Mouse (Mus musculus) adrenal gland, adult 18-20 months (tissue): ENCODE measurements around the gene St6gal1. TPM values are rescaled to one million over a fixed set of nuclear protein-coding genes. Genes with fewer than 3 reads are reported as not detected.

Experiments used
- DNase-seq, 2 experiments: peaks; one replicate each; pipeline ENCODE4 v3.0.0; 2021 to 2022; ENCODE audit warnings: low spot score in 2 of 2
- total RNA-seq, 2 experiments: library from RNA; stranded (reverse); gene quantifications; 1 replicate in 1 of 2; 2 replicates in 1 of 2; pipeline ENCODE4 v1.2.3; 2021

The St6gal1 gene
- total RNA-seq, 2 experiments from 2014 or later, result 21.8 to 35.6 TPM

DNA sequence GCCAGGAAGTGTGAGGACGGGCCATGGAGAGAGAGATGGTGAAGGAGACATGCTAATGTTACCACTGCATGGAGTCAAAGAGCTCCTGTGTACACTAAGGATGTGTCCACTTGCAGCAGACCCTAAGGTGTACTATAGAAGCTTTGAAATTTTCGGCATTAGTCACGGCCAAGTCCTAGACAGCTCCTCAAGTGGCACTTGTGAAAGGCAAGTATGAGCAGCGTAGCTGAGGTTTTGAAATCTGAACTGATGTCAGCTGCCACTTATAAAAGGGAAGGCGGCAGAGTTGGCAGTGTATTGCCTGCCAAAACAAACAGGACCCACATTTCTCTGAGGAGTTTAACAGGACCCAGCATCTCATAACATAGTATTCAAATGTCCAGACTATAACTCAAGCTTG lies 71.2 kb downstream of the St6gal1 start:
- DNase-seq, result no peak

DNA sequence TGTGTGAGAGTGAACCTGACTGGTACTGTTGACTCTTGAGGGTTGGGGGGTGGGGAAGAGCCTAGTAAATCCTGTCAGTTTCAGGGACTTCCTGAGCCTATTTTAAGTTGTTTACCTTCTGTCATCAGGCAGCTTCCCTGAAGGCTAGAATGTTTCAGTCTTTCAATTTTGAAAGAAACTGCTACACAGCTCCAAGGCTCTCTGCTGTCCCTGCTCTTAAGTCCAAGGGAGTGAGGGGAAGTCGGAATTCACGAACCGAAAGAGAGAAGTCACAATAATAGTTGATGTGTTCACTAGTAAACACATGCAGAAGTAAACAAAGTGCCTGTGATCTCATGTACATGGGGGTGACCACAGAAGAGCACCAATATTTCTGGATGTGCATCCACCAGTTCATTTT lies 72.2 kb downstream of the St6gal1 start:
- no peak for DNase-seq

DNA sequence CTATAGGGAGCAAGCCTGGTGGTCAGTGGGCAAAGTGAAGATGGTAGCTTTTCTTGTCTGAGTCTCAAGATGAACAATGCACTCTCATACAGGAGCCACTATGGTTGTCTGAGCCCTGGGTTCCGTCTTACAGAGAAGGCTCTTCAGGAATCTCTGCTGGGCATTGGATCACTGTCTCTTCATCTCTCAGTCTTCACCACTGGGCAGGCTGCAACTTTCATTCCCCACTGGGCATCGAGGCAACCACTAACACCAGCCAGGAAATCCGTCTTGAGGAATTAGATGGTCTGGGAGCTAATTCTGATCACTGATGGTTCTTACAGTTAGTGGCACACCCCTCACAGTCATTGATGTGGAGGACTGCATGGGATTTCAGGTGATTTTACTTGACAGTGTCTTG lies 73.9 kb downstream of the St6gal1 start:
- no peak for DNase-seq

DNA sequence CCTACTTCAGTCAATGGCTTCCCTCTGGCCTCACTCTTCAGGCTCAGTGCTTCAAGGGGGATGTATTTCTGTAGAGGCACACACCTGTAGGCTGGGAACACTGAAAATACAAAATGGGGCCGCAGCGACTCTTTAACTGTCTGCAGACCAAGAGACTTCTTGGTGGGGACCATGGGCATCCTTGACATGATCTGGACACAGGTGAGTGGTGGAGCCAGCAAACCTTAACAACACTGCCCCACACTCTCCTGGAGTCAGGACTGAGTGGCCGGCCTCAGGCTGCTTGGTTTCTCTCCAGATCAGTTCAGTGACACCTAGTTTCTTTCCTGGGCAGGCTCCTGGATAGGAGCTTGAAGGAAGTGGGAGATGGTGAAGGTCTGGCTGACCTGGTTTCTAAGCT lies 74.4 kb downstream of the St6gal1 start:
- no peak for DNase-seq

DNA sequence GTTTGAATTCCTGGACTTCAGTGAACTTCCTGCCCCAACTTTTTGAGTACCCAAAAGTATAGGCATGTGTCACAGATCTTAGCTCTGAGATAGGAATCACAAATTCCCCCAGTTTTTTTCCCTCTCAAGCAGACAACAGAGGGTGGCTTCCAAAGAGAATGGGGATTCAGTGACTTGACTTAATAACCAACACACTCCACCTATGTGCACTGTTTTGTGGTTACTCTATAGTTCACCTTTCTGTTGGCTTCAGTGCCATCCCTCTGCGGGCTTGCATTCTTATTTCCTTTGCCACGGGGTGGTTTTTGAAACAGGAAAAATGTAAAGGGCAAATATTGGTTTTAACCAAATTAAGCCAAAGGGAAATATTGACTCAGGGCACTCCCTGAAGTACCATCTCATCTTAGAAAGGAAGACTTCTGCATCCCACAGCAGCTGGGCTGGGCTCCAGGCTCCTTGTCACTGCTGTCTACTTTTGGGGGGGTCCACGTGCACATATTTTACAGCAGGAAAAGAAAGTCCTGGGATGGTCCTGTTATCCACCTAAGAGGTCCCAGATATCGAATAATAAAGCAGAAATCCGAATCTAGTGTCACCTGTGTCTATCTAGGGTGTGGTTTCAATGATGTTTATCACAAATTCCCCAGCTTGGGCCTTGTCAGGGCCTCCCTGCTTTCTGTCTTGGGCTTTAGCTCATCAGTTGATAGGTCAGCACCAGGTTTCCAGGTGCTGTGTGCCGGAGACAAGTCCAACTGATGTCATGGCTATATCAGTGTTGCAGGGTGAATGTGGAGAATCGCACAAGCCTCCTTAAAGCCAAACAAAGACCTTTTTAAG lies 75.6 kb downstream of the St6gal1 start:
- DNase-seq, result no peak

DNA sequence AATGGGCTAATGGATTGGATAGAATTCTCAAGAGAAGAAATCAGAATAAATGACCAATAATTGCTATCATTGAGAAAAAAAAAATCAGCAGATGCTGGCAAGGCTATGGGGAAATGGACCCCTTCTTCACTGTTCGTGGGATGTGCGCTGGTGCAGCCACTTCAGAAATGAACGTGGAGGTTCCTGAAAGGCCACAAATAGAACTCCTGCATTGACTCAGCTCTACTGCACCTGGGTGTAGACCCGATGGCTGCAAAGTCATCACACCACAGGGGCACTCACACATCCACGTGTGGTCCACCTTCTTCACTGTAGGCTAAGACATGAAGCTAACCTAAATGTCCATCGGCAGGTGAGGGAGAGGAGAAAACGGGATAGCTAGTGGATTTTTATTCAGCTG lies 77.2 kb downstream of the St6gal1 start:
- no peak for DNase-seq

DNA sequence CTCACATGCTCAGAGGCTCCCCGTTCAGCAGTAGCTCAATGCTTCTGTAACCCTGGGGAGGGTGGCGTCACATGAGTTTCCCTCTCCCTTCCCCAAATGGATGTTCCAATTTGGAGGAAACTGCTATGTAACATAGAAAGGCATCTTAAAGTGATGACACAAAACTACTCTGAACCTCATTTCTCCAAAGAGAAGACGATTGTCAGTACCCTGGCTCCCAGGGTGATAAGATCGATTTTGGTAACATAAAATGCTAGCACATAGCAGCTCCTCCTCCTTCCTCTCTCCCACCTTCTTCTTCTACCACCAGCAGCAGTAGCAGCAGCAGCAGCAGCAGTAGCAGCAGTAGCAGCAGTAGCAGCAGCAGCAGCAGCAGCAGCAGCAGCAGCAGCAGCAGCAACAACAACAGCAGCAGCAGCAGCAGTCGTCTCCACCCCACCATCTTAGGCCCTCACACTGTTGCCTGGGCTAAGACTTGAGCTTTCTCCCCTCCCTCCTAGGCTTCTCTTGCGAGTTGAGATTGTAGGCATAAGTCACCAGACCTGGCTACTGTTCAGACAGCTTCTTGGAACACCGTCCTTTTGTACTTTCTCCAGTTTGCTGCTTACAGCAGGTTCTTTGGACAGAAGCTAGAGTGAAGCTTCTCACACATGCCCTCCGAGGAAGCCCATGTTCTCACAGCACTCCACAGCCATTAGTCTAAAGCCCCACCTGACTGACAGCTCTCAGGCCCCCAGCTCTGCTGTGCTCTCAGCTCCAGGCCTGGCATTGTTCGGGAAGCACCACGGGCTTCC lies 81.5 kb downstream of the St6gal1 start:
- DNase-seq, result no peak

DNA sequence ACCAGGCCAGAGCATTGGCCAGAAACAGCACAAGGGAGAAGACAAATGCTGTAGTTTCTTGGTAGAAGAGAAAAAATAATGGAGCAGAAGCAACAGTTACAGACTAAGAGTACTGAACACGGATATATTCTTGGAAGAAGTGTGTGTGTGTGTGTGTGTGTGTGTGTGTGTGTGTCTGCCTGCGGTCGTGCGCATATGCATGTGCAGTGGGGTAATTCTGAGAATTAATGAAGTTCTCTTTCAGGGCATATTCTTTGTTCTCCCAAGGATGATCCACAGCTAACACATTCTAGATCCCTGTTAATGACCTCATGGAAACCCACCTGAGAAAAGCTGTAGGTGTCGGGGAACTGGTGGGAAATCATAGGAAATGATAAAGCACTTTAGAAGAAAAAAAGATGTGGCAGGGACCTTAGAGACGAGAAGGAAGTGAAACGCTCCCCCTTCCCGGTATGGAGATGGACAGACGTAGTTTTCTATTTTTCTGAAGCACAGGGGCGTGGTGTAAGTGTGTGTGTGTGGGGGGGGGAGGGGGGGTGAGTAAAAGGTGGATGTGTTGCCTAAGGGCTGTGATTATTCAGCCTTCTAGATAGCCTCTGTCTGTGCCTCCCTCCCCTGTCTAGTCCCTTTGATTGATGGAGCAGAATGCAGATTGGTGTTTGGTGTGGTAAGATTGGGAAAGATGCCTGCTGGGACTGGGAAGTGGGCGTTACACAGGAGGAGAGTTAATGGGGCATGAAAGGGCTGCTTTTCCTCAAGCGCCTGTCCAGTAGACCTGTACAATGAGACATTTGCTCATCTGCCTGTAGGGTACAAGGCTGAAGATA lies 82.8 kb downstream of the St6gal1 start:
- no peak for DNase-seq

DNA sequence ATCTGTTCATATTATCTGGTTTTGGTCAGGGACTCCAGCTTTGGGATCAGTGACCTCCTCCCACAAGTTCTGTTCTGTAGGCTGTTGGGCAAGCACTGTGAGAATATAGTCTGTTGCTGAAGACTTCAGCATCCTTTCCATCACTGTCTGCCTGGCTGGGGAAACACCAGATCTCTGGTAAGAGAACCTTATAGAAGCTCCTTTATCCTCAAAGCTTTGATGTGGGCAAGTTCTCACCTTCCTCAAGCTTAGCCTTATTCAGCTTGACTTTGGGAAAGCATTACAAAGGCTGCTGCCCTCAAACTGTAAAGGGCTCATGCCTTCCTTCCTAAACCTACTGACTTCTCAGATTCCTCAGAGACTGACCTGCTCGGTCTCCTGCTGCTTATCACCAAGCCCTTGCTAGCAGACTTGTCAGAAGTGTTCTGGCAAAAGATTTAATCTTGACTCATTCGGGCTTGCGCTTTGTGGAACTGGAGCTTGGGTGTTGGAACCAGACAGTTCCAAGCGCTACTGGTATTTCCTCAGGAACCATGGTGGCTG lies 83.5 kb downstream of the St6gal1 start:
- no peak for DNase-seq

DNA sequence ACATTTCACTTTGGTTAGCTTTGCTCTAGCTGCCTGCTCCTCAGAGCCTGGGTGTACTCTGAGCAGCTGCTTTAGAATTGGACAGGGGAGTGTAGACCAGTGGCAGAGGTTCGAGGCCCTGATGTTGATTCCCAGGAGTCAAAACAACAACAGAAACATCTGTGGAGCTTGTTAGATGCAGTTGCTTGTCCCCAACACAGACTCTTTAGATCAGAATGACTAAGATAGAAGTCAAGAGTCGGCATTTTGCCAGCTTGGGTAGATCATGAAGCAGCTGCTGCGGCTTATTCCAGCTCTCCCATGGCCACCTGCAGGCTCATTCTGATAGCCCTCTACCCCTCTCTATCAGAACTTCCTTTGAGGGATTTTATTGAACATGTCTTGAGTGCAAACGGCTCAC lies 84.5 kb downstream of the St6gal1 start:
- no peak for DNase-seq

DNA sequence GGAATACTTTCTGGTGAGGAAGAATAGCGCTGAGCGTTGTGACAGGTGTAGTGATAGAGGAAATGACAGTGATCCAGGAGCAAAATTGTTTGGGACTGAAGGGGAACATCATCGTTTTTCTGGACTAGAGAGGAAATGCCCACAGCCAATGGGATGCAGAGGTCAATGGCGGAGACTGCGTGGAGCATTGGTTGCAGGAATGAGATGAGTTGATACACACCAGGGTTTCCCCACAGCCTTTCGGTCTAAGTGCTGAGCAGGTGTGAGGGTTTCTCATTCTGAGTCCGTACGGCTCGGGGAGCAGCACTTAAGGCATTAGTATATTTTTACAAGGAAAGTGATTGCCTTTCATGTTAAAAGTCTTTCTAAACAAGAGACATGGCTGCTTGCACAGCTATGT lies 88.1 kb downstream of the St6gal1 start:
- DNase-seq, result no peak

DNA sequence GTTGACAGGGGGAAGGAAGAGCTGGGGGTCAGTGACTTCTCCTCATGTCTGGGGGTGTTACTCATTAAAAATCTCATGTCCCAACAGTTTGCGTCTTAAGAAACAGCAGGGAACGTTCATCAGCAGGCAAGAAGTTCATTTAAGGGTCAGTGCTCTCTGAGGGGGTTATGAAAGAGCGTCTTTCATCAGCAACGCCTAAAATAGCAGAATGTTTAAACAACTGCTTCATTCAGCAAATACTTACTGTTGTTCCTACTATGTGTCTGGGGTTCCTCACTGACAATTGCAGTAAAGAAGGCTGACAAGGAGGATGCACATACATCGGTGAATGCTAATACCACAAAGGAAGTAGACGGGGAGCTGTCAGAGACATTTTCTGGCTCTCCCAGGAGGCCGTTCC lies 90.2 kb downstream of the St6gal1 start:
- DNase-seq, result no peak

DNA sequence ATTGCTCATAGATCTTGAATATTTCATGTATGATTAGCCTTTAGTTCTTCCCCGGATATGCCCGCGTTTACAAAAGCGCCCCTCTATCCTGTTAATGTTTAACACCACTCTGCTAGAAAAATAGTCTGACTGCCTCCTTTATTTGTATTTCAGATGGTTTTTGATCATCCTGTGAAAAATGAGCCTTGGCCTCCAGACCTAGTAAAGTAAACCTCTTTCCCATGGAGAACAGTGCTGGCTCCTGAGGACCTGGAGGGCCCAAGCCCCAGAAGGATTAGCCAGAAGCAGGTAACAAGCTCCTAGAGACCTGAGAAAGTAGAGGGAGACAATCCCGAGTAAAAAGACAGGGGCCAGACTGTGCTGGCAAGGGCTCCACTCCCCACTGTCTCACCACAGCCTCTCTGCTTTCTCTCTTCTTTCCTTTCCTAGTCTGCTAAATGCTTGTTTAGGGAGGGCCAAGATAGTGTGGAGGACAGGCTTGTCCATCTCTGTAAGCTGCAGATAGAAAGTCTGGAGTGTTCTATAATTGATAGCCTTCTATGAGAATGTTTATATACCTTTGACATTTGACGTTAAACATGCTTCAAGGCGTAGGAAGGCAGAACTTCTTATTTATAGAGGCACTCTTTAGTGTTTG lies 93.0 kb downstream of the St6gal1 start:
- DNase-seq, result no peak

DNA sequence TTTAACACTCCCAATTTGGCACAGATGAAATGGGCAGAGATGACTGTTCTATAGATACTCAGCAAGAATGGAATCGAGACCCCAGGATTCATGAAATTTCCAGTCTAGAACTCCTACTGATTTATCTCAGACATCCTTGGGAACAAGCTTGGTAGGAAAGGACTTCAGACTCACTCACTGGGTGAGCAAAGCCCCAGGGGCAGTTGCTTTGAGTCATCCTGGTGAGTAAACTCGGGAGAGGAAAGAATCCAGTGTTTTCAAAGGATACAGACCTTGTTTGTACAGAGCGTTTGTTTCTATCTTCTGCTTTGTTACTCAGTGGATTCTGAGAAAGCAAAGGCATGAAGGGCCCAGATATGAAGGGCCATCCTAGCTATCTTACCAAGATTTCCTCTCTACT lies 95.5 kb downstream of the St6gal1 start:
- no peak for DNase-seq

DNA sequence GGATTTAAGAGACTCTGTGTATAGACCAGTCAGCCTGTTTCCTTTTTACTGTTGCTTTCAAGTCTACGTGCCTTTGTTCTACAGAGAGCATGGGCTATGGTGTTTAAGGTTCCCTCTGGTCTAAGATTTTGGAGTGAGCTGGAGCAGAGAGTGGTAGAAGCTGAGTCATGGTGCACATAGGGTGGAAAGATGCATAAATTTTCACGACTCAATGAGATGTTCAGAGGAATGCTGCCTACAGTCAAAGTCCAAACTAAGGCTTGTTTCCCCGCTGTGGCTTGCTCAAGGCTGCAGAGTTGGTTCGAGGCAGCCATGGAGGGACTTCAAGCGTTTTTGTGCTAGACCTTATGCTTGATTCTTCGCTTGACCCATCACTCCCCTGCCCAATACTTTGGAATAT lies 96.0 kb downstream of the St6gal1 start:
- DNase-seq, result no peak

DNA sequence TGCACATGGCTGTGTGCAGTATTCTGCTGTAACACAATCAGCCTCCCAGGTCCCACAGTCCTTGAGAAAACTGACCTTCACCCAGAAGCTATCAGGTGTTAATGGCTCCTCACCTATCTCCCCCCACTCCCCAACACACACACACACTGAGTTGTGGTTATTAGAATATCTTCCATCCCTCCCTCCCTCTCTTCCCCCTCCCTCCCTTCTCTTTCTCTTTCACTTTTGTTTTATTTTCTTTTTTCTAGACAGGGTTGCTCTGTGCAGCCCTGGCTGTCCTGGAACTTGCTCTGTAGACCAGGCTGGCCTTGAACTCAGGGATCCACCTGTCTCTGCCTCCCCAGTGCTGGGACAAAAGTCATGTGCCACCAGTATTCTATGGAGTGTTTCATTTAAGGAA lies 97.9 kb downstream of the St6gal1 start:
- no peak for DNase-seq

DNA sequence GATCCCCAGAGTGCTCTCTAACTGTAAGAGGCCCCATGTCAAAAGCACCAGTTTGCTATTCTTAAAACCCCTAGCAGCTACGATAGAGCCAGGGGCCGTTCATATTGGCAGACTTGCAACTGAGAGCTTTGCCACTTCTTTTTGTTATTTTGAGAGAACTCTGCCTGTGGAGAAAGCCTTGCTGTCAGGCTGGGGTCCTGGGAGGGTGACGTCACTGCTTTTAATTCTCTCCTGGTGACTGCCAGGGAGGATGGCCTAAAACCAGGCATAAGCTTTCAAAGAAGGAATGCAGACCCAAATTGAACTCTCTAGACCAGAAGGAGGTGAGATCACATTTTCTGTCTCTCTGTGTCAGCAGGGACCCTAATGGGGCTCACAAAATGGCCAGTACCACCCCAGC lies 99.4 kb downstream of the St6gal1 start:
- no peak for DNase-seq

DNA sequence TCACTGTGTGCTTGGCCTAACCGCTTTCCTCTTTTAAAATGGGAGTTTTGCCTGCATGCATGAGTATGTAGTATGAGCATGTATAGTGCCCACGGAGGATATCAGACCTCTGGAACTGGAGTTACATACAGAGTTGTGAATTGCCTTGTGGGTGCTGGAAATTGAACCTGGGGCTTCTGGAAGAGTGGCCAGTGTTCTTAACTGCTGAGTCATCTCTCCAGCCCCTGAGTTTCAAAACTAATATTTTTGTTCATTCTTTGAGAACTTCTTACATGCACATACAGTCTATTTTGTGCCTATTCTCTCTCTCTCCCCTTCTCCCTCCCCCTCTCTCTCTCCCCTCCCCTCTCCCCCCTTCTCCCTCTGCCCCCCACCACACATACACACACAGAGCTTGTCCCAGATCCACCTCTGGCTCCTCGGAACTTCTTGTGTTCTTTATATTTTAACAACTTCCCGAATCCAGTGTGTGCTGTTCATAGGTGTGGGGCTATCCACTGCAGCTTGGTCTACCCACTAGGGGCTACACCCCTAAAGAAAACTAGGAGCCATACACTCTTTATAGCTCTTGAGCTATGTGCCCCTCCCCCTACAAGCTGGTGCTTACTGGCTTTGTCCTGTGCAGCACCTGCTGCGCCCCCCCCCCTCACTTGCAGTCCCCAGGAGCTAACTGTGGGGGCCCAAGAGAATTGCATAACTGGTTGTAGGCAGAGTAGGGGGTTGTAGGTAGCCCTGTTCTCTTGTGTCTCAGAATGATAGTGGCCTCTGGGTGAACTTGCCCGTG lies 100.5 kb downstream of the St6gal1 start:
- no peak for DNase-seq

DNA sequence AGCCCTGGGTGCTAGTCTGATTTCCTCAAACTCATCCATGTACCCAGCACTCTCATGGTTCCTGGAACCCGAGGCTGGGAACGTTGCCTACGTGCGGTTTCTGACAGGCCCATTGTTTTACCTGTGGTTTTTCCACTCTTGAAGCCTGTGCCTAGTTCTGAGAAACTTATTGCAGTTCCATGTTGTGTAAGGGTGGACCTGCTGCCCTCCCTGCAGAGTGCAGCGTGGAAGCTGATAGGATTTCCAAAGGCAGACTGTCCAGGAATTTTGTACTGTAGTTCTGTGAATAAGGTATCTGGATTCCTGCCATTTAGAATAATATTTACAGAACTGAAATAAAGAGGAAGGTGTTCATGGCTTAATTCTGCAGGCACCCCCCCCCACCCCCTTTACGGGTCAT lies 102.1 kb downstream of the St6gal1 start:
- DNase-seq, result no peak

DNA sequence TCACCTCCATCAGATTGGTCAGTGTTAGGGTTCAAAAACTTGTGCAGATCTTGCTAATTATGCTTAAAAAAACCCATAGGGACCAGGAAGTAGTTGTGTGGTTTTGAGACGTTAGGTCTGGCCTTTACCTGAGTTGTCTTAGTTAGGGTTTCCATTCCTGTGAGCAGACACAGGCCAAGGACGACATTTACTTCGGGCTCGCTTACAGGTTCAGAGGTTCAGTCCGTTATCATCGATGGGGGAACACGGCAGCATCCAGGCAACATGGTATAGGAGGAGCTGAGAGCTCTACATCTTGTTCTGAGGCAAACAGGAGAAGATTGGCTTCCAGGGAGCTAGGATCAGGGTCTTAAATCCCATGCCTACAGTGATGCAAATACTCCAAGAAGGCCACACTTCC lies 102.7 kb downstream of the St6gal1 start:
- DNase-seq, result no peak
